Mouse (Mus musculus) c-Kit-negative CD71-positive TER-119-positive erythroid progenitor cells, embryonic 14.5 days (primary cell): Measurements from ENCODE around the gene Lrpprc.
A peak's percentile ranks its signal among the peaks of the same experiment; 100 is the strongest.
"Not testable (repeated sequence)": the region's sequence is repeated elsewhere in the genome, so short reads cannot be mapped to it uniquely, and the experiment has no call there.

Source experiments
- DNase-seq: peaks from one replicate; pipeline ENCODE4 v3.0.0-alpha.2; 2013; ENCODE audit warnings: low read depth, low spot score

Gene Lrpprc

DNA sequence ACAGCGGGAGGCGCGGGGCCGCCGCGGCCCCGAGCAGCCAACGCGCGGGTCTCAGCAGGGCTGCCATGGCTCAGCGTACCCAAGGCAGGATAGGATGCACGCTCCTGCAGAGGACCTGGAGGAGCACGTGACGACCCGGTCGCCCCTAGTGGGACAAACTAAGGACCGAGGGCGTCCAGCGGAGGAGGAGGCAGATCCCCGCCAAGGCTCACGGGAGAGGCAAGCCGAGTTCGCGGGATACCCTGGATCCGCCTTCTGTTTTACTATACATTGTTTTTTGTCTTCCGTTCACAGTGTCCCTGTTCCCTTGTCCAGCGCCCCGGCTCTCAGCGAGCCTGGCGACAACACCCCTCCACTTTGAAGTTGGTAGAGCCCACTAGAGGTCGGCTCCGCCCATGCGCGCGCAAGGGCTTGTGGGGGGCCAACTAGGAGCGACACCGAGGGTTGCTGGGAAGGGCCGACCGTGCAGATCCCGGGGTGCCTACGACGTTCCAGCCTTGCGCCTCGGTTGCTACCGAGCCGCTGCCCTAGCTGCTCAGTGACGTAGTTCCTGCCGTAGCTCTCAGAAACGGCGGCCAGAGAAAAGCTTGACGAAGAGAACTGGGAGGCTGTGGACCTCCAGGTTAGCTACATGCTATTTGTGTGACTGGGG, at the start of gene Lrpprc:
Gene Lrpprc, minus strand, starts transcription at position 343 of the 652 bp plus-strand sequence.
- peak; percentile 92 for DNase-seq

DNA sequence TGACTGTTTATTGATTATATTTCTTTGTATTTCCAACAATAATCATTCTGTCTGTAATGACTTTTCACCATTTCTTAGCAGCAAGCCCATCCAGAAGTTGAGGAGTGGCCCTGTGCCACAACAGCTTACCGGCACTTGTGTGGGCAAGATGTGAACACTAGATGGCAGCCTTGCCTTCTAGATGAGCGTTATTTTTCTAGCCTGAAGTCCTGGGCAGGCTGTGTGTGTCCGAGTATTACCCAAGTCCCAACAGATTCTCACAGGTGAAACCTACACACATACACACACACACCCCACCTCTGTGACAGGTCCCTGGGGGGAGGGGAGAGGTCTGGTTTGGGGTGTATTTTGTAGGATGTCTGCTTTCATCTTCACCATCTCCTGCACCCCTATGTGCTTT, 47.2 kb upstream of the Lrpprc start:
- peak; percentile 21 for DNase-seq

DNA sequence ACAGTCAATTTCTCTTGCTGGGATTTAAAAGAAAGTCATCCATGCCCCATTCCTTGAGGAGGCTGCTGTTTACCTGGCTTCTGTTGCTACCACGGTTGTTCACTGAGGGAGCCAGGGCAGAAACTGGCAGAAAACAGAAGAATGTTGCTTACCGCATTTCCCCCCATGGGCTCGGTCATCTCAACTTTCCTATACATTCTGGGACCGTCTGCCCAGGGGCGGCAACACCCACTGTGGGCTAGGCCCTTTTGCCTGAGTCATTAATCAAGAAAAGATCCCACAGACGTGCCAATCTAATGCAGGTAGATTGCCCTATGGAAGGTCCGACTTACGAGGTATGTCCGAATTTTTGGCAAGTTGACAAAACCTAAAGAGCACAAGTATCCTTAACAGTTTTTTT, 44.7 kb upstream of the Lrpprc start:
- no peak for DNase-seq

DNA sequence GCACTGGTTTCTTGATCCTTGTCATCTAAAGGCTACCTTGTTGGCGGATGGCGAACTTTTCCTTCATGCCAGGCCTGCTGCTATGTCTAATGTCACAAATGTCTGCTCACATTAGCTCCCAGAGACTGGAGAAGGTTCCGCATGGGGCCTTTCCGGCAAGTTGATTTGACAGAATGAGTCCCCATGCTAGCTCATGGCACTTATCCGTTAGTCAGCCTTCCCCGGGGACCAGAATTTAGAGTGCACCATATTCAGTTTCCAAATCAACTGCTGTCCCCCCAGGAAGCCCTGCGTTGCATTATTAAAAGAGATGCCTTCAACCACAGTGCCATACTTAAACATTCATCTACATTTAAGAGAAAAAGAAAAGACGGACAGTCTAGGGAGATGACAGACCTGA, 41.8 kb upstream of the Lrpprc start:
- no peak for DNase-seq

DNA sequence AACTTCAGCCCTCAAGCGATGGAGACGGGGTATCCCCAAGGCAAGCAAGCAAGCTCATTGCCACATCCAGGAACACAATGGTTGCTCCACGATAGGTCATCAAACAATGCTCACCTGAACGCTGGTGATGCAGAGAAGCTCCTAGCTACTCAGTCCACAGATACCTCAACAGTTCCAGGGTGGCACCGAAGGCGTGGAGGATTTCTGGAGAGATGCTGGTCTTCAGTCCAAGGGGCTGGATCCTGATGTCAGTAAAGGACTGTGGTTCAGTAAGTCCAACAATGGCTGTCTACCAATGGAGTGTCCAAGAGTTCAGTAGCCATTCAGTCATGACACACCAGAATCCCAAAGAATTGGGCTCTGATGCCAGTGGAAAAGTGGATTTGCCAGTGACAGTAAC, 37.7 kb upstream of the Lrpprc start:
- no peak for DNase-seq

DNA sequence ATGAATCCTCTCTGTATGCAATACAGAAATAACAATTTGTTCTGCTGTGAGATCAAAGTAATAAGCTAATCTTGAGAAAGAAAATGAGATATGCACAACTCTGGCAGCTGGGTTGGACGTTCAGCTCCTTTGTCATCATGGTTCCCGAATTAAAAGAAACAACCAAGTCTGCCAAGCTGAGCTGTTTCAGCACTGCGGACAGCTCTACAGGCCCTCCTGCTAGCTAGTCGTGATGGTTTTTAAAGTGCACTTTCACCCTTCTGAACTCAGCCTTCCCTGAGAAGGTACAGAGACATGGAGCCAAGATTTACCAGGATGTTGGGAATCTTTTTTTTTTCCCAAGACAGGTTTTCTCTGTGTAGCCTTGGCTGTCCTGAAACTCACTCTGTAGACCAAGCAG, 30.0 kb upstream of the Lrpprc start:
- DNase-seq = no peak

DNA sequence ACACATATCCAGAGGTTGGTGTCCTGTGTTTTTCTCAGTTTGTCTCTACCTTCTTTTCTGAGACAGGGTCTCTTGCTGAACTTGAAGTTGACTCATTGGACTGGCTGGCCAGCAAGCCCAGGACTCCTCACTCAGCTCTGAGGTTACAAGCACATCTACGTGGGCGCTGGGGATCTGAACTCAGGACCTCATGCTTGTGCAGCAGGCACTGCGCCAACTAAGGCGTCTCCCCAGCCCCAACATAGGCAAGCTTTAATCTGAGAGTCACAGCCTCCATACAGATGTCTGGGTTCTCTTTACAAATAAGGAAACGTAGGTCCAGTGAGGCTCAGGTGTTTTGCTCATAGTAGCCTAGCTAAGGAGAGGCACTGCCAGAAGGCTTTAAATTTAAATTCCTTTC, 27.8 kb upstream of the Lrpprc start:
- no peak for DNase-seq

DNA sequence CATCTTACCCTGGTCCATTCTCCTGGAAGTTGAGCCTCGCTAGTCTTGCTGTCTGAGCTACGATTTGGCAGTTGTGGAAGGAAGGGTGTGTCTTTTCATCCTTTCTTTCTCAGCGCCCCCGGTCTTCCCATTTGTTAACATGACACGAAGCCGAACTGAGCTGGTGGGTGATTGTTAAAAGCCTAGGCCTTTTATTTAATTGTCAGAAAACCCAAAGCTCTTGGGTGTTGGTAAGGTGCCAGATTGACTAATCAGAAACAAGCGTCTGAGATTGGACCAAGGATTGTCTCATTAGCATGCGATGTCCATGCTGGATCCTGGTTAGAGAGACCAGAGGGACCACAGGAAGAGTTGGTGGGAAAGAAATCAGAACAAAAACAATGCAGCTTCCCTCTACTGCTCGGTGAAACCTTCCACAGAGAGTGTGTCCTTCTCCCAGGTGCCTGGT, 25.4 kb upstream of the Lrpprc start:
- no peak for DNase-seq

DNA sequence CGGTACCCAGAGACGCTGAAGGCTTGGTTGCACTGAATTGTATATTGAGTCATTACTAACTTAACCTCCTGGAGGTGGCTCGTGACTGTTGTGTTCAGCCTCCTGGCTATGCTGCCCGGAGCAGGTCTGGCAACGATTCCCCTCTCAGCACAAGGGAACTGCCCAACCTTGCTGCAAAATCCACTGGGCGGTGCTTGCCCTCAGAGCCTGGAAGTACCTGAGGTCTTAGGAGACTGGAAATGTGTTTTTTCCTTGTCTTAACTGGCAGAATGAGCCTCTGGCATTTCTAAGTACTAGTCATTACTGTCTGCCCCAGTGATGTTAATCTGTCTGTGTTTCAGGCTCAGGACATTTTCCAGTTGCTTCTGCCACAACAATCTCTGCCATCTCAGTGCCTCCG, 24.3 kb upstream of the Lrpprc start:
- DNase-seq = no peak

DNA sequence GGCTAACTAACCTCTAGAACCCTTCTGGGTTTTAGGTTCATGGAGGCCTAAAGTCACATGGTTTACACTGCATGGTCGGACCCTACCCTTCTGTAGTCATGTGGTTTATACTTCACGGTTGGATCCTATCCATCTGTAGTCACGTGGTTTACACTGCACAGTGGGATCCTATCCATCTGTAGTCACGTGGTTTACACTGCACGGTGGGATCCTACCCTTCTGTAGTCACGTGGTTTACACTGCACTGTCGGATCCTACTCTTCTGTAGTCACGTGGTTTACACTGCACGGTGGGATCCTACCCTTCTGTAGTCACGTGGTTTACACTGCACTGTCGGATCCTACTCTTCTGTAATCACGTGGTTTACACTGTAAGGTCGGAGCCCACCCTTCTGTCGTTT, 23.6 kb upstream of the Lrpprc start:
- DNase-seq = not testable (repeated sequence)

DNA sequence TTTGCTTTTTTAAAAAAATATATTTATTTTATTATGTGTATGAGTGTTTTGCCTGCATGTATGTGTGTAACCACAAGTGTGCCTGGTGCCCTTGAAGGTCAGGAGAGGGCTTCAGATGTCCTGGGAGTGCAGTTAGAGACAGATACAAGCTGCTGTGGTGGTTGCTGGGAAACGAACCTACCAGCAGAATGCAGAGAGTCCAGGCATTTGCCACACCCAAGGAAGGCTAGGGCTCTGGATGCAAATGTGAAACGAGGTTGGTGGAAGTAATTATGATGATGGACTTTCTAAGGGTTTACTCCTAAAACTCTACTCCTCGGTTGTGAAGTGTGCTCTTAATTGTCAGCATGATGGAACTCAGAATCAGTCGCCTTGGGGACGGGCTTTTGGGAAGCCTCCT, 1.4 kb upstream of the Lrpprc start:
- DNase-seq = no peak

DNA sequence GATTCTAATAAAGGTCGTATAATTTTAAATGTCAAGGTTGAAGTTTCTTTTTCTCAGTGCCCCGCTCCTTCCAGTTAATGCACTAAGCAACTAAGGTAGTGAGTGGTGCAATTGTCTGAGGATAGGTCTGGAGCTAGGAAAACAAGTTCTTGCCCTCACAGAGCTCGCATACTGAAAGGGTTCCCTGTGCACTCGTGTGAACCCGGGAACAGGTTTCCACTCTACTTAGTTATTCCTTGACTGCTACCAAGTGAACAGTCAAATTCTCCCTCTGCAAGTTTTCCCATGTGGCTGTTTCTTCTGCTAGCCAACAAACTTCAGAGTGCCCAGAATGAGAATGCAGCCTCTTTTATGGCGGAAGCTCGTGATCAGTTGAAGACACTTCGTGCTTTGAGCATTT, 567 bp upstream of the Lrpprc start:
- no peak for DNase-seq

DNA sequence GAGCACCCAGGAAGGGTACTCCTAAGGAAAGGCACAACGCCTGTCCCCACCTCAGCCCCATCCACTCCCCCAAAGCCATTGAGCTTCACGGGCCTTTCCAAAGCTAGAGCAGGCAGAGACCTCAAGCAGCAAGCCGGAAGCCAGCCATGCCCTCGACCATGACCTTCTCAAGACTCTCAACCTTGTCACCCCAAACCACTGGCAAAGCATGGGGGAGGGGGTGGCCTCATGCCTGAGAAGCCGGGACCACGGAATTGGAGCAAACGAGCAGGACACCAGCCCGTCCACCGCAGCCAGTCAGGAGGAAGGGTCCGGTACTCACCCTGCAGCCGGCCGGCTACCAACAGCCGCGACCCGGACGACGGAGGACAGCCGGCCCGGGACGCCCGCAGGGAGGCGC, 546 bp downstream of the Lrpprc start:
- no peak for DNase-seq

DNA sequence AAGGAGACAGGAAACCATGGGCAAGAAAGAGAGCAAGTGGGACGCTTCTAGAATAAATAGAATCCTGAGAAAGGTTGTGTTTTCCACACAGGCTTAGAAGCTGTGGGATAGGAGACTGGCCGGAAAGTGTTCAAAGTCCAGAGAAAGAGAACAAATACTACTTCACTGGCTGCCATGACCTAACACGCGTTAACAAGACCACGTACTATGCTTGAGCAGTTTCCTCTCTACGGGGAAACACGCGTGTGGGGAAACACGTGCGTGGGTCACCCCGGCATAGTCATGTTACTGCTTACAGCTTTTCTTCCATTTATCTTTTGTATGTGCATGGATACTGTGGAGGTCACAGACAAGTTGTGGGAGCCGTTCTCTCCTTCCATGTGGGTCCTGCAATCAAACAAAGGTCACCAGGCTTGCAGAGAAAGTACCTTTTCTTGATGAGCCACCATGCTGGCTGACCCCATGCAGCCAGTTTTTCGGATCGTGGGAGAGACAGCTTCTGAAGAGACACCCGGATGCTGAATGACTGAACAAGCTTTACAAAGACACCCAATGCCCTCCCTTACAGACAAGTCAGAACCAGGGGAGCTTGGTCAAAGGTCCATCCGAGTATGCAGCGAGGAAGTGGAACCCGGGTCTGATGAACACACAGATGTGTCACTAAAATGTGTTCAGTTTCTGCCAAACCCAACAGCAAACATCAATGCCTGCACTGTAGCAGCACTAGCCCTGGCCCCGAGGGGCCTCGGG, 2.0 kb downstream of the Lrpprc start:
- DNase-seq = no peak

DNA sequence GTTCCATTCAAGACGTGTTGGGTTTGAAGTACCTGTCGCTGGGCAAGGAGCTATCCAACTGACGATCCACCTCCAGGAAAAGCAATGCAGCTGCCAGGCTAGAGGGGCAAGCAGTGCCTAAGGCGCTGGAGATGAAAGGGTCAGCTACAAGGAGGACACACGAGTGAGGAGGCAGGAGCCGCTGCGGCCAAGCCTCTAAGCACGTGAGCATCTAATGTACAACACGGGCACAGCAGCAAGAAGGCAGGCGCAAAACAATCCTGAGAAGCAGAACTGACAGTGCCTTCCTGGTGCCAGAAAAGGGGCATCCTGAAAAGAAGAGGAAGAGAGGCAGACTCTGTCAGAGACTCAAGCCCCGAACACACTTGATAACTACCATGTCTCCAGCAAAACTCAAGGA, 3.1 kb downstream of the Lrpprc start:
- DNase-seq = no peak

DNA sequence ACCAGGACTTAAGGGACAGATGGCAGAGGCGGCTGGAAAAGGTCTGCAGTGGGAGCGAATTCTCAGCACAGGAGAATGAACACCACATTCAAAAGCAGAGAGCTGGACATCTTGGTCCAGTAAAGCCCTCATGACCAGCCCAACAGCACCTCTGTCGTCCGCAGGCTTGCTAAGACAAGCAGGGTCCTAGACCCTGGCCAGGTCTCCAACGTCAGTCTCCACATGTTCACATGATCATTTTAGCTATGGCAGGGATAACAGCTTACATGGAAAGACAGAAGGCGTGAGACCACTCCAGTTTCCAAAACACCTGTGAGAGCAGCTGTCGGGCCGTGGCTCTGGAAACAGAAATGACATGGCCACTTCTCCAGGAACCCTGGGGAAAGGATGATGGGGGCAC, 3.7 kb downstream of the Lrpprc start:
- DNase-seq = no peak

DNA sequence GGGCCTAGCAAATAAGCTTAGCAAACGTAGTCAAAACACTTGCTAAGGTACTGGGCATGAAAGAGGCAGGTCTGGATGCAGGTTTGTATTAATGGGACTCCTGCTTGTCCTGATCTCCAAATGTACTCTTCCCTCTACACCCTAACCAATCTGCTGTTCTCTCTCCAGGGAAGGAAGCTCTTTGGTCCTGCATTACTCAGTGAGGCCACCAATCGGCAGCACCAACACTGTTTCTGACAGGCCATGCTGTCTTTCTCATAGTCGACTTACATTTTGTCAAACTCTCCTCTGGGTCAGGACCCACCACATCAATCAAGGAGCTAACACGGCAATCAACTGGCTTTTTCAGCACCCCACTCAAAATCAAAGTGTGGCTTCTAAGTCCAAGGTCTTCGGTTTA, 5.4 kb downstream of the Lrpprc start:
- no peak for DNase-seq

DNA sequence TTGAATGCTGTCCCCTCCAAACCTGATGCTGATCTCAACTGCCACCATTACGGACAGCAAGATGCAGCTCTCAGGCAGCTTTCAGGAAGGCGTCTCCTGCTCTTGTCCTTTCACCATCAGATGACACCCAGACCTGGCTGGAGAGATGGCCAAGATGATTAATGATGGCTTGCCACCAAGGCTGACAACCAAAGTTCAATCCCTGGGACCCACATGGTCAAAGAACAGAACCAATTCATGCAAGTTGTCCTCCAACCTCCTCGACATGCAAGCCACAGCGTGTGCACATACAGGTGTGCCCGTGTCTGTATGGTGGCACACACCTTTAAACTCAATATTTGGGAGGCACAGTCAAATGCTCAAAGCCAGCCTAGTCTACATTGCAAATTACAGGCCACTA, 7.1 kb downstream of the Lrpprc start:
- DNase-seq = no peak

DNA sequence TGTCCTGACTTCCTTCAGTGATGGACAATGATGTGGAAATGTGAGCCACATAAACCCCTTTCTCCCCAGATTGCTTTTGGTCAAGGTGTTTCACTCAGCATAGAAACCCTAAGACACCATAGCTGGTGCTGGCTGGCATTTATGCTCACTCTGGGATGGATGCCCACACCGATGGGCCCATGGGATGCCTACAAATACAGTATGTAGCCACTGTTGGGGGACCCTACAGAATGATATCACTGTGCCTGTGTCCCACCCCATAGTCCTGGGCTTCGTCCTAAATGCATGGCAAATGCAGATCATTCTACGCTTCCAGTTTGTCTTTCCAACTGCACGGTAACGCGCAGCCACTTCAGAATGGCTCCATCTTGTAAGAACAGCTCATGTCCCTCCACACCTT, 10.3 kb downstream of the Lrpprc start:
- no peak for DNase-seq

DNA sequence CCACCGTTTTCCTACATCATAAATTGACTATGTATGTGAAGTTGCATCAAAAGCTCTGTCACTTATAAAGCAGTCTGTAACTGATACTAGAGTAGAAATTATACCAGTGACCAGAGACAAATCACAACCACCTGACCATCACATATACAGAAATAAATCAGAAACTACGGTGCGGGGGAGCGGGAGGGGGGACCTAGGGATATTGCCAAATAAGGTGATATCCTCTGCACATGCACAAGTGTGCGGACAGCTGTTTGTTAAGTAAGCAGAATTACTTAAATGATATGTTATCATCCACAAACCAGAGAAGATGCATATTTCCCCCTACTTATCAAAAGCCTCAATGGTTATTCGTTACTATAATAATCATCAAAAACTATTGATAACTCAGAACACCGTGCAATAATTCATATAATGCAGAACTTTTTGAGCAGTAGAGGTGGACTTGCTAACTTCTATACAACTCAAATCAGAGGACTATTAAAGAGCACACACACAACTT, 12.1 kb downstream of the Lrpprc start:
- no peak for DNase-seq

DNA sequence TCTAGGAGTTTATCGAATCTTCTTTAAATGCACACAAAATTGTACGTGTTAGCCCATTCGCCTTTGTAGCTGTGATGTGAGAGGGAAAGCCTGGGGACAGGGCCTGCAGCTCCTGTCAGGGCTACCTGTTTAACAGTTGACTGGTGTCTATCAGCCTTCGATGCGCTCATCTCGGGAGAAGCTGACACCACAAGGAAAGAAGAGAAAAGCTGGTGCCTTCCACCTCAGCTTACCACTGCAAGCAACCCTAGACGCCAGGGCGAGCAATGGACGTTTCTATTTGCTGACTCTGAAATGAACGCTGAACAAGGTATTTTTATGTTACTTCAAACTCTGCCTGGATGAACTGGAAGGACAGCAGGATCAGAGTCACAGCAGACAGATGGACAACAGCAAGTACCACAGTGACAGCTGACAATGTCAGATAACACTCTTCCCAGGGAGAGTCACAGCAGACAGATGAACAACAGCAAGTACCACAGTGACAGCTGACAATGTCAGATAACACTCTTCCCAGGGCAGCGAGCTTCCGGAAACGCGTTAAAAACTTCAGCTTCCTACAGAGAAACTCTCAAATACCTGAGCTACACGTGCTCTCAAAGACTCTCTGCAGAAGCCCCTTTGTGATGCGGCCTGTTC, 14.1 kb downstream of the Lrpprc start:
- DNase-seq = peak; percentile 82

DNA sequence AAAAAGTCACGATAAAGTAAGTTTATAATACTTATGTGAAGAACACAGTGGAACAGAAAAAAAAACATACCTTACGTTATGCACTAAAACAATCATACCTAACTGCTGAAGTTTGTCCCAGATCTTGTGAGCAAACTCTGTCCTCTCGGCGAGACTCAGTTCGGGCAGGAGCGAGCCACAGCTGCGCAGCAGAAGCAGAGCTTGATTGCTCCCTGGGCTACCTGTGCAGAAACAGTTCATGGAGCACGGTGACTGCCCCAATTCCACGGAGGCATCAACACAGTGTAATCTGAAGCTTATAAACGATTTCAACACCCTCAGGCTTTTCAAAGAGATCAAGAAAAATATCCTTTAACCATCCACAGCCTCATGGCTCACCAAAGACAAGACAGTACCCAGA, 15.3 kb downstream of the Lrpprc start:
- DNase-seq = no peak

DNA sequence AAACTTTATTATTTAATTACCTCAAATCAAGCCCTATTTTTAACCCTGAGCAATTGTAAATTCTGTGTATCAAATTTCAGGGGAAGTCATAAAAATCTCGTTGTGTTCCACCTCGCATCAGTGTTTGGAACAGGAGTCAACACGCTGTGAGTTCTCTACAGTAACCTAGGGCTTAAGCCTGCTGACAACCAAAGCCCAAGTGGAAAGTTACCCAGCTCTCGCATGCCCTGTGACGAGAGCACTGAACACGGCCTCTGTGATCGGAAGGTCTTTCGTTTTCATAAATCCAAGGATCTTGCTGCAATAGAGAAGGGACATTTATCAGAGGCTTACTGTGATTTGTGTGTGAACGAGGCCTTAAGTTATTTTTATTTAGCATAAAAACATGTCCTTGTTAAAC, 18.7 kb downstream of the Lrpprc start:
- no peak for DNase-seq
